Mouse (Mus musculus): ENCODE data around the gene Acot13. TPM values are rescaled to one million over a fixed set of nuclear protein-coding genes. Genes with fewer than 3 reads are reported as not detected.

The Acot13 gene
- polyA plus RNA-seq, 1 experiment from 2014 or later = 95.1 TPM

GRCm38 (mm10) chr13:24862021-24862420 lies 30.7 kb upstream of the Acot13 start:
- Histone ChIP-seq H3K9ac (ENCODE audit: low read depth, low read length) (no peak overlapping the region), H3K4me1 (replicated peaks; ENCODE audit: control insufficient read depth, insufficient read depth, low read length) (no peaks in the 10 kb centered on the region; the same call in 1 of the 2 replicates), H3K4me2 (no peak overlapping the region), H3K27me3 (replicated peaks; ENCODE audit: control insufficient read depth, insufficient read depth, low read length) (no peaks in the 10 kb centered on the region), H3K36me3 (ENCODE audit: control insufficient read depth, insufficient read depth, low read length) (no peaks in the 10 kb centered on the region), H3K27ac (ENCODE audit: low read depth, low read length) (no peak overlapping the region), H3K9me3 (ENCODE audit: control insufficient read depth, low read length) (no peaks in the 10 kb centered on the region), H3K4me3 (ENCODE audit: low read depth, low read length) (no peak overlapping the region)
- 78% methylated on average over 7 of the region's 7 CpGs for WGBS
- ATAC-seq (replicated peaks; ENCODE audit: low FRiP score) (no peak), DNase-seq (ENCODE audit: low spot score) (no peak)

DNA sequence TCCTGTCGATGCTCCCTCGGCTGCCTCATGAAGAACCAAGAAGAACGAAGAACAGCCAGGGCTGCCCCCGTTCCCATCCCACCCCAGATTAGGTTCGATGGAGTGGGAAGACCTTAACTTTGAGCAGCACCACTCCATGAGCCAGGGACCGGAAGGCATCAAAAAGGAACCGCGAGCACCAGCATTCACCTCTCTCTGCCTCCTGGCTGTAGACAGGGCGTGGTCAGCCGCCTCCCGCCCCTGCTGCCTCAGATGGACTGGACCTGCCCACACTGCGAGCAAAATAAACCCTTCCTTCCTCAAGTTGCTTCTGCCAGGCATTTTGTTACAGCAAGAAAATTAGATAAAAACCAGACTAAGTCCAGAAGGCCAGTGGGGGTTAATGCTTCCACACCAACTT lies 29.7 kb upstream of the Acot13 start:
- no peaks in the 10 kb centered on the region for H3K36me3 ChIP-seq (ENCODE audit: control insufficient read depth, insufficient read depth, low read length)
- ATAC-seq (replicated peaks; ENCODE audit: low FRiP score) (no peak), DNase-seq (ENCODE audit: low spot score) (no peak)
- no peak overlapping the region for H3K4me3 ChIP-seq (ENCODE audit: low read depth, low read length)
- no peaks in the 10 kb centered on the region for H3K27me3 ChIP-seq (replicated peaks; ENCODE audit: control insufficient read depth, insufficient read depth, low read length)
- H3K9me3 ChIP-seq (ENCODE audit: control insufficient read depth, low read length) = no peaks in the 10 kb centered on the region
- WGBS = 54% methylated on average over 12 of the region's 12 CpGs
- H3K4me1 ChIP-seq (replicated peaks; ENCODE audit: control insufficient read depth, insufficient read depth, low read length) = no peaks in the 10 kb centered on the region
- no peak overlapping the region for H3K9ac ChIP-seq (ENCODE audit: low read depth, low read length)
- no peak overlapping the region for H3K27ac ChIP-seq (ENCODE audit: low read depth, low read length)
- no peak overlapping the region for H3K4me2 ChIP-seq

DNA sequence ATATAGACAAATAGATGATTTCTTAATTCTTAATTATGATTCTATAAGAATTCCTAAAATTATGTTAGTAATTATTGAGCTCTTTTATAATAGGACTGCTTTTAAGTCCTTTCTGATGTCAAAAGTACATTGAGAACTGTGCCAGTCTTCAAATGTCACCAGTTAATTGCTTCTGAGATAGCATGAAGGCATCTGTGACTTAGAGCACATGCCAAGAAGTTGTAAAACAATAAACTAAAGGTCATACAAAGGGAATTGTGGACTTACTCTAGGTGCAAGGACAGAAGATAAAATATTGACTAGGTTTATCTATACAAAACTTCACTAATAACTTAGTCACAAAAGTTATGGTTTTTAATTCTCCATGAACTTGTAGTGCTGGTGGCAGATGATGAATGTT lies 27.8 kb upstream of the Acot13 start:
- Histone ChIP-seq H3K4me3 (ENCODE audit: low read depth, low read length) (no peak overlapping the region), H3K9ac (ENCODE audit: low read depth, low read length) (no peak overlapping the region), H3K4me1 (replicated peaks; ENCODE audit: control insufficient read depth, insufficient read depth, low read length) (no peaks in the 10 kb centered on the region), H3K27ac (ENCODE audit: low read depth, low read length) (no peak overlapping the region), H3K36me3 (ENCODE audit: control insufficient read depth, insufficient read depth, low read length) (no peaks in the 10 kb centered on the region), H3K27me3 (replicated peaks; ENCODE audit: control insufficient read depth, insufficient read depth, low read length) (no peaks in the 10 kb centered on the region), H3K9me3 (ENCODE audit: control insufficient read depth, low read length) (no peaks in the 10 kb centered on the region), H3K4me2 (no peak overlapping the region)
- DNase-seq (ENCODE audit: low spot score) (no peak), ATAC-seq (replicated peaks; ENCODE audit: low FRiP score) (no peak)

DNA sequence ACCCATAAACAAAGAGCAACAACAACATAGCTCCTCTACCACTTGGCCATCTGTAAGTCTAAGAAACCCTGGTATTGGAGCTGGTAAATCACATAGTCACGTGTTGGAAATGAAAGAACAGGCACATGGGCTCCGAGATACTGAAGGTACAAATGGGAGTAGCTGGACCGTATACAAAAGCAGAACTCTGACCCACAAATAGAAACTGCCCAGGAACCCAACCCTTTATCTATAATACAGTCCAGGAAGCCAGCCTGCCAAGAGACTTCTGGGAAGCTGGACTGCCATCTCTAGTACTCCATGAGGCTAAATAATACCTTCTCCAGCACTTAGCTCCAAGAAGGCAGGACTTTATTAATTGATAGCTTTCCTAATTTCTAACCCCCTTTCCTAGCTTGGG lies 21.2 kb upstream of the Acot13 start:
- ATAC-seq (replicated peaks; ENCODE audit: low FRiP score) = no peak
- 58% methylated on average over 3 of the region's 3 CpGs for WGBS
- no peaks in the 10 kb centered on the region for H3K36me3 ChIP-seq (ENCODE audit: control insufficient read depth, insufficient read depth, low read length)

GRCm38 (mm10) chr13:24851989-24852388 lies 20.6 kb upstream of the Acot13 start:
- DNase-seq (ENCODE audit: low spot score) = no peak
- 77% methylated on average over 2 of the region's 2 CpGs for WGBS
- no peak overlapping the region for H3K27ac ChIP-seq (ENCODE audit: low read depth, low read length)

More for the DNA sequence above, 21.2 kb upstream of the Acot13 start:
- DNase-seq (ENCODE audit: low spot score) = no peak
- H3K4me3 ChIP-seq (ENCODE audit: low read depth, low read length) = no peak overlapping the region
- no peak overlapping the region for H3K9ac ChIP-seq (ENCODE audit: low read depth, low read length)
- no peak overlapping the region for H3K27ac ChIP-seq (ENCODE audit: low read depth, low read length)
- no peak overlapping the region for H3K4me2 ChIP-seq
- H3K9me3 ChIP-seq (ENCODE audit: control insufficient read depth, low read length) = no peaks in the 10 kb centered on the region
- no peaks in the 10 kb centered on the region for H3K4me1 ChIP-seq (replicated peaks; ENCODE audit: control insufficient read depth, insufficient read depth, low read length)
- no peaks in the 10 kb centered on the region for H3K27me3 ChIP-seq (replicated peaks; ENCODE audit: control insufficient read depth, insufficient read depth, low read length)

DNA sequence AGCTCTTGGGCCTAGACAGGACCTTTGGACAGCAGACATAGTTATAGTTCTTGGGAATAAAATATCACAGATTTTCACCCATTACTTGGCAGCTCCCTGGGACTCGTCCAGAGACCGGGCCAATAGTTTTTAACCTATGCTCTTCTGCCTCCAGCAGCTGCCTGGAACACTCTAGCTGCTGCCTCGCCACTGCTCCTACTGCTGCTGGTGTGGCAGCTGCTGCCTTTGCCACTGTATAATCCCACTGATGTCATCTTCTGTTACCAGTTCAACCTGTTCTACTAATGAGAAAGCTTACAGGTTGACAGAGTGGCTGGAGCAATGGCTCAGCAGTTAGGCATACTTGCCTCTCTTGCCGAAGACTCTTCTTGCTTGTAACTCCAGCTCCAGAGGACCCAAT lies 18.0 kb upstream of the Acot13 start:
- Histone ChIP-seq H3K36me3 (ENCODE audit: control insufficient read depth, insufficient read depth, low read length) (no peaks in the 10 kb centered on the region), H3K4me2 (no peak overlapping the region), H3K27ac (ENCODE audit: low read depth, low read length) (no peak overlapping the region), H3K4me3 (ENCODE audit: low read depth, low read length) (no peak overlapping the region), H3K9me3 (ENCODE audit: control insufficient read depth, low read length) (no peaks in the 10 kb centered on the region), H3K9ac (ENCODE audit: low read depth, low read length) (no peak overlapping the region), H3K27me3 (replicated peaks; ENCODE audit: control insufficient read depth, insufficient read depth, low read length) (no peaks in the 10 kb centered on the region), H3K4me1 (replicated peaks; ENCODE audit: control insufficient read depth, insufficient read depth, low read length) (0 out of 2 replicates have a peak, but pooled peaks cover 4% of the 10 kb centered on the region)
- DNase-seq (ENCODE audit: low spot score) = no peak
- no peak for ATAC-seq (replicated peaks; ENCODE audit: low FRiP score)
- whole genome bisulfite sequencing = 80% methylated on average over 4 of the region's 4 CpGs

More at GRCm38 (mm10) chr13:24851989-24852388, 20.6 kb upstream of the Acot13 start:
- Histone ChIP-seq H3K4me2 (no peak overlapping the region), H3K4me1 (replicated peaks; ENCODE audit: control insufficient read depth, insufficient read depth, low read length) (no peaks in the 10 kb centered on the region), H3K9me3 (ENCODE audit: control insufficient read depth, low read length) (no peaks in the 10 kb centered on the region), H3K36me3 (ENCODE audit: control insufficient read depth, insufficient read depth, low read length) (no peaks in the 10 kb centered on the region), H3K9ac (ENCODE audit: low read depth, low read length) (no peak overlapping the region), H3K4me3 (ENCODE audit: low read depth, low read length) (no peak overlapping the region), H3K27me3 (replicated peaks; ENCODE audit: control insufficient read depth, insufficient read depth, low read length) (no peaks in the 10 kb centered on the region)
- ATAC-seq (replicated peaks; ENCODE audit: low FRiP score) = no peak

GRCm38 (mm10) chr13:24844983-24845955 lies 13.9 kb upstream of the Acot13 start, which contains the start of gene D130043K22Rik:
Gene D130043K22Rik (plus strand): TSS chr13:24845135.
- Histone ChIP-seq H3K27ac (ENCODE audit: low read depth, low read length) (no peak within 1 kb of the TSS), H3K9me3 (ENCODE audit: control insufficient read depth, low read length) (no peaks in the 10 kb centered on the region), H3K36me3 (ENCODE audit: control insufficient read depth, insufficient read depth, low read length) (no peaks in the 10 kb centered on the region), H3K27me3 (replicated peaks; ENCODE audit: control insufficient read depth, insufficient read depth, low read length) (no peaks in the 10 kb centered on the region), H3K4me2 (peak within 1 kb of the TSS; percentile 67), H3K4me3 (ENCODE audit: low read depth, low read length) (peak within 1 kb of the TSS; percentile 40), H3K4me1 (replicated peaks; ENCODE audit: control insufficient read depth, insufficient read depth, low read length) (0 out of 2 replicates have a peak, but pooled peaks cover 4% of the 10 kb centered on the region), H3K9ac (ENCODE audit: low read depth, low read length) (no peak within 1 kb of the TSS)
- DNase-seq (ENCODE audit: low spot score) (peak; percentile 66), ATAC-seq (replicated peaks; ENCODE audit: low FRiP score) (peak; percentile 57)
- WGBS = 17% methylated on average over 40 of the region's 40 CpGs

GRCm38 (mm10) chr13:24841702-24842101 lies 10.4 kb upstream of the Acot13 start:
- Histone ChIP-seq H3K9ac (ENCODE audit: low read depth, low read length) (no peak overlapping the region), H3K9me3 (ENCODE audit: control insufficient read depth, low read length) (no peaks in the 10 kb centered on the region), H3K27me3 (replicated peaks; ENCODE audit: control insufficient read depth, insufficient read depth, low read length) (no peaks in the 10 kb centered on the region), H3K4me2 (no peak overlapping the region), H3K36me3 (ENCODE audit: control insufficient read depth, insufficient read depth, low read length) (peaks cover 6% of the 10 kb centered on the region; the same call in 1 of the 2 replicates), H3K4me3 (ENCODE audit: low read depth, low read length) (no peak overlapping the region), H3K4me1 (replicated peaks; ENCODE audit: control insufficient read depth, insufficient read depth, low read length) (0 out of 2 replicates have a peak, but pooled peaks cover 4% of the 10 kb centered on the region), H3K27ac (ENCODE audit: low read depth, low read length) (no peak overlapping the region)
- ATAC-seq (replicated peaks; ENCODE audit: low FRiP score) (no peak), DNase-seq (ENCODE audit: low spot score) (no peak)
- 83% methylated on average over 3 of the region's 3 CpGs for WGBS

Data from liver, embryonic 11.5 days (tissue).